Mouse (Mus musculus) gastrocnemius, postnatal 14 days (tissue): ENCODE measurements around the gene Fam84b. TPM values are rescaled to one million over a fixed set of nuclear protein-coding genes. Genes with fewer than 3 reads are reported as not detected.
"Not testable (repeated sequence)": the region's sequence is repeated elsewhere in the genome, so short reads cannot be mapped to it uniquely, and the experiment has no call there.

Source experiments
- DNase-seq: peaks from one replicate; pipeline ENCODE4 v3.0.0; 2021; ENCODE audit warnings: mixed read lengths
- intact Hi-C: fragments of 180-260 bp; cut with DNase I; formaldehyde crosslinking; loops from one replicate; pipeline ENCODE4 v1.15.1; 2025; ENCODE audit warnings: low total_unique reads
- long read RNA-seq, 2 experiments: library from polyadenylated mRNA; stranded (forward); transcript quantifications; one replicate each; pipeline ENCODE4 v2.0.0; 2021
- total RNA-seq, 2 experiments: library from RNA; stranded (reverse); gene quantifications; 2 replicates each; pipeline ENCODE4 v1.2.3; 2021

Gene Fam84b
- total RNA-seq, result 1 to 10 TPM; 3.7 to 4.0 TPM
- long read RNA-seq, experiment 1, full-length matches to known transcripts, result 1 of 2 reads
- long read RNA-seq, experiment 1, partial matches to known transcripts, result 0 of 2 reads
- long read RNA-seq, experiment 1, other reads (novel, unspliced or antisense), result 1 of 2 reads
- long read RNA-seq, experiment 2, full-length matches to known transcripts, result 4 of 8 reads
- long read RNA-seq, experiment 2, partial matches to known transcripts, result 0 of 8 reads
- long read RNA-seq, experiment 2, other reads (novel, unspliced or antisense), result 4 of 8 reads

DNA sequence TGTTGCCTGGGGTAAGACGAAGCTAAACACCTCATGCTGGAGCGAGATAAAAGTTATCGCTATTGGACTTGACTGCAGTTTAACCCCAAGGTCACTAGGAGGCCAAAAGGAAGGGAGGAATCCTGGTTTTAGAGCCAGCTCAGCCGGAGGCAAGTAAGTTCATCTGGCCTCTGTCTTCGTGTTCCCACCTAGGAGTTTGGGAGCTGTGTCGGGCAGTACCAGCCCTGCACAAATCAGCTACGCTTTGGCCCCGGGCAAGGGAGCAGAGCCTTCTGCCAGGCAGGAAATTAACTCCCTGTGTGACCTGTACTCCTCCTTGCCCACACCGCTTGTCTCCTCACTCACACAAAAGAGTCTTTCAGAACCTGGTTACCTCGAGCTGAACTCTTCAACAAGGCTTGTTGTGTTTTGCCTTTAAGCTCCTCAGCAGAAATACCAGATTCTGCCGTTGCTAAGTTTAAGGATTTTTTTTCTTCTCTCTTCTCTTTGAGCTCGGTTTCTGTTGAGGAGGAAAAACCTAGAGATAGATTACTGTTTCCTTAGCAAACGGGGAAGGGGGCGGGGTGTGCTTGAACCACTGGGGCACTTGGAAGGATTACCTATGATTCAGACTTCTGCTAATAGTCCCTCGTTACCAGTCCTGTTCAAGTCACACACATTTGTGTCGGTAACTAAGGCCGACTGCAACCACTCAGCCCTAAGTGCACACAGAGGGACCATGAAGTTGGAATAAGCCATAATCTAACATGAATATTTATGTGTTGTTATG is at the start of gene Fam84b:
Gene Fam84b, minus strand, starts transcription at position 548 of the 769 bp plus-strand sequence.
- intact Hi-C loops, result no loop called here
- DNase-seq, result no peak

DNA sequence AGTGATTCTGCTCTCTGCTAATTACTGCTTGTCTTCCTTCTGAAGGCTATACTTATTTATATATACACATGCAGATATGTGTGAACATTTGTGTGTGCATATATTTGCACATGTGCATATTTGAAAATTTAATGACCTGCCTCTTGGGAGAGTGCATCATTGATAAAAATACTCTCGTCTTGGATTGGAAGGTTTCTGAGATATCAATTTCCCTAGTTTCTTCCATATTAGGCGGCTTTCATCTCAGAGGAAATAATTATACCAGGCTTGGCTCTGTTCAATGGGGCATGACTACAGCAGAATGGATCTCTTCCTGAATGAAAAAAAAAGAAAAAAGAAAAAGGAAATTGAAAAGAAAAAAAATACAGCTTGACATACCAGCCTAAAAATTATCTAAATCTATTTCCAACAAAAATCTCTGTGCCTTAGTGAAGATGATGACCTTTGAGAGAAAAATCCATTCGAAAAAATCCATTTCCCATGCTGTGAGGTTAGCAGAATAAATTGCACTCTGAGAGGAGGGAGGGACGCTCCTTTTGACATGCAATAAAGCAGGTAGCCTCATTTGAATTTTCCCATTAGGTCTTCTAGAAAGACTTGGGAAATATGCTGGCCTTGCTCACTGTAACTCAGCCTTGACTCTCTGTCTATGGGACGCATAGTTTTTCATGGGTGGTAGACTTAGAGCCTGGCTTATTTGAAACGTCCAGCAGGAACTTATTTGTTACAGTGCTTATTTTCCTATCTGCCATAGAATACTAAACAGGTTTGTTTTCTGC is 44.8 kb upstream of the Fam84b start:
- DNase-seq, result no peak
- intact Hi-C loops, result no loop called here

DNA sequence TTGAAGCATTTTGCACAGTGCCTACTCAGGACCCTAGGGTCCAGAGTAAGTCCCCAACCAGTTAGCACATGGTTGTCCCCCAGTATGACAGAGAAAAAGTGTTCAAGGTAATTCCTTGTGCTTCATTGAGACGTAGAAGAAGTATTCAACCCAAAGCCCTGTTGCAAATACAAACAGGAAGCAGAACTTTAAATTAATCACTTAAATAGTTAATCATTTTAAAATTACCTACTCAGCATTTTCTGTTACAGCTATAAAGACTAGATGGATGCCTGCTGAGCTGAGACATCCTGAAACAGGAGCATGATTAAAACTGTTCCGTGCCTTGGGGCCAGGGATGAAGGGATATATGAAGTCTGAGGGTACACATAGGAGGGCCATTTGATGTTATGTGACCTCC is 42.5 kb upstream of the Fam84b start:
- intact Hi-C loops, result no loop called here
- DNase-seq, result no peak

DNA sequence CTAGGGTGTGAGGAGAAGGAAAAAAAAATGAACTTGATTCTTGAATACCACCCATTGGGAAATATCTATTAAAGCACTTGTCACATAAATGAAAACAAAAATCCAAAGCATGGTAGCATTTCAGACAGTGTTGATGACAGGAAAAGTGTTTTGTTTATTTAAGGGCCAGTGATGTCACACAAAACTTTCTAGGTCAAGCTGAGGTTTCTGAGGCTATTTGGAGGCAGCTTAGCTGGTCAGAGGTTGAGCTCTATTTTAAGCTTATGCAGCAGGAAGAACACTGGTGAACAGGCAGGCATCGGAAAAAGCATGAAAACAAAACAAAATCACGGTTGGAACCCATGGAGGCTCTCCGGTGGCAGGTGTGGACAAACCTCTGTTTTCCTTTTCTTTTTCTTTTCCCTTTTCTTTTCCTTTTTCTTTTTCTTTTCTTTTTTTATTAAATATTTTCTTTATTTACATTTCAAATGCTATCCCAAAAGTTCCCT is 39.4 kb upstream of the Fam84b start:
- intact Hi-C loops, result no loop called here
- DNase-seq, result no peak

DNA sequence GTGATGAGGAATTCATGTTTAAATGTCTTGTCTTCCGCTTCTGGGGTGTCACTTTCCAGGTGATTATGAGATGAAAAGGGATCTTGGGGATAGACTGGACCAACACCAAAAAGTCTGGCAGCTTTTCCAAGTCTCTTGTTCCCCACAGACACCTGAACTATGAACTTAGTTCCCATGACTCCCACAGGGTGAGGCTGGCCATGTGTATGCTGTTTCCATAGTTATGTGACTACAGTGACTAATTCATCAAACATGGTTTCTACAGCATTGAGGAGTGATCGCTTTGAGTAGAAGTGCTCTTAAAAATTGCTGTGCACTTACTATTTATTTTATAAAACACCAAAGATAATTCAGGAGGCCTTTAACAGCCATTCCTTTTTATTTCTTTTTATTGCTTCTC is 35.1 kb upstream of the Fam84b start:
- intact Hi-C loops, result no loop called here

DNA sequence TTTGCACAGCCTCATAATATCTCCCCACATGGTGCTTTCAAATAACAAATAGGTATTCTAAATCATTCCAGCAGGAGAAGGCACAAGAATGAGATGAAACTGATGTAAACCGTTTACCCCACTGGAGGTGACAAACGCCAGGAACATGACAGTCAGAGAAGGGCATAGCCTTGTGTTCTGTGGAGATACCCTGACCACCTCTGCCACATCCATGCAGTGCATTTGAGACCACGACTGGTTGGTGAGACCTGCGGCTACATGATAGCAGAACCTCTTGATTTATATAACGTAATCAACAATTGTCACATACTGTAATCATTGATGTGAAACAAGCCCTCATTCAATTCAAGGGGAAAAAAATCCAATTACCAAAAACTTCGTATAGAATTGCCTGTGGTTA is 22.1 kb upstream of the Fam84b start:
- DNase-seq, result no peak
- intact Hi-C loops, result no loop called here

More for the DNA sequence above, 35.1 kb upstream of the Fam84b start:
- DNase-seq, result no peak

DNA sequence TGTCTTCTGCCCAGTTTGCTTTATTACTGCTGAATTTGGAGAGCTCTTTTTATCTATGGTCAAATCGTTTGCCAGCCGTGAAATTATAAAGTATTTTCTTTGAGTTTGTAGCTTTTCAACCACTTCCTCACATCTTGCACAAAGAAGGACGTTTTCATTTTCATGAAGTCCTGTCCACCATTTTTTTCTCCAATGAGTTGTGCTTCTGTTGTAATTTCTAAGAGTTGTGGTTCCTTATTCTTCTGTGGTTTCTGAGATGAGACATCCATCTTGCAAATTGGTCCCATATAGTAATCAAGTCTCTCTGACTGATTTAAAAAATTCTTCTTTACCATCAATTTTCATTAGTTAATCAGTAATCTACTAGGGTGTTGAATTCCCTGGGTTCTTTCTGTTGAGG is 8.8 kb upstream of the Fam84b start:
- intact Hi-C loops, result no loop called here
- DNase-seq, result no peak

DNA sequence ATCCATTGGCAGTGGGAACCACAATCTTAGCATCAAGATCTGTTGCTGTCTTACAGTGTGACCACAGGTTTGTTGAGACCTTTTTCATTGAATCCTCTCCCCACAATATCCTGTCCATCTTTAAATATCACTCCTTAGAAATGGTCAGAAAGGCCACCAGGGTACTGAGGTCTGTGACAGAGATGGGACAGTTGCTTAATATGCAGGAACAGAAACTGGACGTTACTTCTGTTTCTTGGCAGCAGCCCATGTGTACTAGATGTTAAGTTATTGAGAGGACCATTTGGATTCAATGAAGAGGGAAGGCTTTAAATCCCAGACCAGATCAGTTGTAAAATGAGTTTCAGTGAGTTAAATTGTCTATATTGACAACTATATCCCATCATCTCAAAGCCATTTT is 1.5 kb upstream of the Fam84b start:
- DNase-seq, result no peak
- intact Hi-C loops, result no loop called here

DNA sequence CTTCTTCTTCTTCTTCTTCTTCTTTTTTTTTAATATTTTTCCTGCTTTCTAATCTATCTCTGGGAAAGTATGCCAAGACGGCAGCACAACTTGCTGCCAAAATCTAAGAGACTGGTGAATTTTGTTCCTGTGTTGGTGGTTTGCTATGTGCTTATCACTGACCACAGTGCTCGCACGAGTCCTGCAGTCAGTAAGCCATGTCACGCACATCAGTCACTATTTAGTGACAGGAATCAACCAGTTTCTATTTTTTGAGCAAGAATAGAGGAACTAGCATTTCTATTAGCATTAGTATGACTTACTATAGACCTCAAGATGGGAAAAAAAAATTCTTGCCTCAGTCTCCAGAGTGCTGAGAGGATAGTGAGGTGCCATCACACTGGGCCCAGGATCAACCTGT is 573 bp upstream of the Fam84b start:
- DNase-seq, result no peak
- intact Hi-C loops, result no loop called here

DNA sequence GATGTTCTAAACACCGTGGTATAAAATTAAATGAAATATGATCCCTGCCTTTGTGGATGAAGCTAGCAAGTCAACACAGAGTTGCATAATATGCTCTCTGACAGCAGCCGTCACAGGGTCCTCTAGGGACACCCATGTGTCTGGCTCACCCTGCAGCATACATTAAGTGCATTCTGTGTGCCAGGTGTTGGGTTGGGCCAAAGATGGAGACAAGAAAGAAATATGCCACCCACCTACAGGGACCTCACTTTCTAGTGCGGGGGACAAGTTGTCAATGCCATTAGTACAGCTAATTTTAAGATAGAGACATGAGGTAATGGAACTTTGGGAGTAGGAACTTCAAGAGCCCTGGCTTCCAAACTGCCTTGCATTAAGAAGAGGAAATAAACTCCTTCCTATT is 4.9 kb downstream of the Fam84b start:
- intact Hi-C loops, result no loop called here
- no peak for DNase-seq

DNA sequence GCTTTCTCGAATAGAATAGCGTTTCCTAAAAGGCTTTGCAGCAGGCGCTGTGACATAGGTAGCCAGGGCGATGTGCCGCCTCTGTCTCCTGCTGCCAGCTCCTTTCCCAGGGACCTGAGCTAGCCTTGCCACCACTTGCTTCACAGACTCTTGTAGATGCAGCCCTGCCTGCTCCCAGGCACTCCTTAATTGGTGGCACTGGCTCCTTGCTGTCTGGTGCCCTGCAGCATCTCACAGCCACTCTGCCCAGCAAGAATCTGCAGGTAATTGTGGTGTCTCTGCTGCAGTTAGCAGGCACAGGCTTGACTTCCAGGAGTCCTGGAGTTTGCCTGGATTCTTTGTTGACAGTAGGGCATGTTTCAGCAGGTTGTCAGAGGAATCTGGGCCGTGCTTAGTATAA is 7.3 kb downstream of the Fam84b start:
- intact Hi-C loops, result no loop called here

DNA sequence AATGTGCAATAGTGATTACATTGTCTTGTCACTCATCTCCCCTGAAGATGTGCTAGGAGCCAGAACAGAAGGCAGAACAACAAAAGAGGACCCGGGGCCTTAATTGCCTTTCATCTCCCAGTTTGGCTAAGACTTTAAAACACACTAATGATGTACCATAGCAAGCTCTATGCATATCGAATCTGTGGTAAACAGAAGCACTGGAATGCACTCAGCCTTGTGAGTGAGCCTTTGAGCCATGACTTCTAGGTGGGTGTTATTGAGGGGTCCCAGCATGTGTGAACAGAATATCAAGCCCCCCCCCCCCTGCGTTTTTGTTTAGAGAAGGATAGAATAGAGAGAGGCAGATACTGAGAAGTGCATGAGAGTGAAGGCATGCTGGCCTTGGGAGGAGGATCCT is 7.7 kb downstream of the Fam84b start:
- intact Hi-C loops, result no loop called here
- no peak for DNase-seq

More for the DNA sequence above, 7.3 kb downstream of the Fam84b start:
- no peak for DNase-seq

DNA sequence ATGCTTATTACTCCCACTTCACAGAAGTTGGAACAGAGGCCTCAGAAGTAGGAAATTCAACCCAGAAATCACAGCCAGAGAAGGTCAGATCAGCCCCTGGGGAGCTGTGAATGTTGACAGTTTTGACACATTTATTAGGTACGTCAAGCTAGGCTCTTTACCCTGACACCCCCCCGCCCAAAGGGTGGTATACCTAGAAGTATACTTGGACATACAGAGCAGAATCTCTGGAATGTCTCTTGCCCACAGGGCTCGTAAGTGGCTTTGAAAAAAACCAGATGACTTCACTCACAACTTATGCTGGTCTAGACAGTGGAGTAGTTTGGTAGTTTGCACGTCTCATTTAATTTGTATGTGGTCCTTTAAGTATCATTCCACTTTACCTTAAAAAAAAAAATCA is 11.8 kb downstream of the Fam84b start:
- no peak for DNase-seq
- intact Hi-C loops, result no loop called here

DNA sequence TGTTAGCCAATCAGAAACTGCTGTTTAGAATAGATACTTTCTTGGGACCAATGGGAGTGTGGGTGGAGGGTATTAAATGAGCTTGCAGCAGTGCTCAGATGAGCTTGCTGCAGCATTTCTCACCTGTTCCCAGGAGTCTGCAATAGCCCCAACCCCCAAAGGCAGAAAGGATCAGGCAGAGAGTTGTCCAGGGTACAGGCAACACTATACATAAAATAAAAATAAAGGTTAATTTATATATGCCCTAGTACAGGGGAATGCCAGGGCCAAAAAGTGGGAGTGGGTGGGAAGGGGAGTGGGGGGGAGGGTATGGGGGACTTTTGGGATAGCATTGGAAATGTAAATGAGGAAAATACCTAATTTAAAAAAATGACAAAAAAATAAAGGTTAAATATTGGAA is 12.3 kb downstream of the Fam84b start:
- intact Hi-C loops, DNase-seq: not testable (repeated sequence)

DNA sequence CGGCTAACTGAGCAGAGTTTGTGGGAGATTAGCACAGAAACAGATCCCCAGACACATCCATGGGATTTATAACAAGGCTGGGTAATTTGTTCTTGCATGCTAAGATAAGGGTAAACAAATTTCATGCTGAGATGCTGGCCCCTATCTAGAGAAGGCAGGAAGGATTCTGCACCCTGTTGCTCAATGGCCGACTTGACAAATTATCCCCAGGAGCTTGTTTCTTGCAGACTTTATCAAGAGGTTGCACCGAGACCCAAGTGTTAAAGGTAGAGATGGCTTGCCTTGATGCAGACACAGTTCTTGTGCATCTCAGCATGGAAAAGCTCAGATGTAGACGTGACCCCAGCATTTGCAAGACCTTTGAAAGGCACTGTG is 13.3 kb downstream of the Fam84b start:
- intact Hi-C loops, result no loop called here
- DNase-seq, result no peak

DNA sequence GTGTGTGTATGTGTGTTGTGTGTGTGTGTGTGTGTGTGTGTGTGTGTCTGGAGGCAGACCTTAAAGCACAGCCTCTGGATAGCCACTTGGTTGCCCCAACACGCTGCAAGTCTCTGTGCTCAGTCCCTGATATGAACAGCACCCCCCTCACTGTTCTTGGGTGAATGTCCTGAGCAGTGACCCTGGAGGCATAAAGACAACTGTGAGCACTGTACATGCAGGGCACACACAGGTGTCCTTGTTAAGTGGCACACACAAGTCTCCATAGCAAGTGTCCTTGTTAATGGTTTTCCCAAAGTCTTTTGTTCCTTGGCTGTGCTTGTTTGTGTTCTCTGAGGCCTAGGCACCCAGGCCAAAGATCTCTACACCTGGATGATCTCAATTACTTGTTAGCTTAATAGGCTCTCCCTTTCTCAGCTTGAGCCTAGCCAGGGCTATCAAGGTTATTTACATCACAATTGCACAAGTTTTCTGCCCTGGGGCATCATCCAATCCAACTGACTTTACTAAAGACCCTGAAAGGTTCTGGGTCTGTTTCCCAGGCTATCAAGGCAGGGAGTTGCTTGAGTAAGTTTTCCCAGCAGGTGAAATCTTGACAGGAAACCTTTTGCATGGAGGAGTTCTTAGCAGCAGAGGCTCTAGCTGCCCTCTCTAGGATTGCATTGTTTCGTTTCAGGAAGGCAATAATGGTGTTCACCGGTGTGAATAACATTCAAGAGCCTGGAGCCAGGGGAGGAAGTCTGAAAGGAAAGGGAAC is 13.9 kb downstream of the Fam84b start:
- intact Hi-C loops, result no loop called here
- DNase-seq, result no peak

DNA sequence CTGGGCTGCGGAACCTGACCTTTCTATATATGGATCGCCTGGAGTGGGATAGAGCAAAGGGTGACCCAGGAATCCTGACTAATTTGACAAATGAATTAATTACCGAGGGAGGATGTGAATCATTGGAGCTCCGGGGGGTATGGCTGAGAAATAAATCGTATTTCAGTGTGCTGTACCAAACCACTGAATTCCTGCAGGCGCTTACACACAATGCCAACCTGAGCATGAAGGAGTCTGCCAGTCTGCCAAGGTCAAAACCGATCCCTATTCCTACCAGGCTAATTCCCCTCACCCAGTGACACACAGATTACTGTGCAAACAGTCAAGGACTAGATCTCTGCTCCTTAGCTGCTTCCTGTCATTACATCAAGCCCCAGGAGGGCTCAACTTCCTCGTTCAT is 15.4 kb downstream of the Fam84b start:
- no peak for DNase-seq
- intact Hi-C loops, result no loop called here

DNA sequence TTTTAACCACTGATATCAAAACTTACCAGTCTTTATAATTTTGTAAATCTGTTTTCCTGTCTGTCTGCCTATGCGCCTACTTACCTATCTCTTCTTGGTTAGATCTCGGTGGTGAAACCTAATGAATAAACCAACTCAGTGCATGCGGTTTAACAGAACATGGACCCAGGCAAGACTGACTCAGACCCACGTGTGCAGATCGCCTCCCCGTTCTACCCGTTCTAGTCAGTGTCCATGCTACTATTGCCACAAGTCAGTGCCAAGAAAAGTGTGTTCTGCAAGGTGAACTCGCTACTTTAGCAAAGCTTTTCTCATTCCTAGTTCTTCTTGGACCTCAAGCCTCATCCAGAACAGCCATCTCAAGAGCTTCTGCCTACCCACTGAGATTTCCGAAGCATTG is 15.9 kb downstream of the Fam84b start:
- DNase-seq, result no peak
- intact Hi-C loops, result no loop called here

DNA sequence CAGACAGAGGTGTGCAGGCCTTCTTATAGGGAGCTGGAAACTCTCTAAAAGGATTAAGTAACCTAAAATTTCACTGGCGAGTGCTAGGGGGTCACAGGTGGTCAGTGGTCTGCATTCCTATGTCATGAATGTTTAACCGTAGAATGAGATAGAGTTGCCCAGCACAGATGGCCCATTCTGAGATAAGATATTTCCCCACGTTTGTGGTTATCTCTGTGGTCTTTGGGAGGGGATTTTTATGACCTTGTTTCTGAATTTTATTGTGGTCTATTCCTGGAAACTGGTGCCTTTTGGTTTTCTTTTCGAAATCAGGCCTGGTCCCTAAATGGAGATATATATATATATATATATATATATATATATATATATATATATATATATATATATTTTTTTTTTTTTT is 17.3 kb downstream of the Fam84b start:
- DNase-seq, result no peak
- intact Hi-C loops, result no loop called here
